Mouse (Mus musculus): ENCODE measurements around the gene Ralgds. TPM values are rescaled to one million over a fixed set of nuclear protein-coding genes. Genes with fewer than 3 reads are reported as not detected.
A peak's percentile ranks its signal among the peaks of the same experiment; 100 is the strongest.
"Not testable (repeated sequence)": the region's sequence is repeated elsewhere in the genome, so short reads cannot be mapped to it uniquely, and the experiment has no call there.

Ralgds gene
- polyA plus RNA-seq, 1 experiment from 2014 or later, result 44.8 TPM

DNA sequence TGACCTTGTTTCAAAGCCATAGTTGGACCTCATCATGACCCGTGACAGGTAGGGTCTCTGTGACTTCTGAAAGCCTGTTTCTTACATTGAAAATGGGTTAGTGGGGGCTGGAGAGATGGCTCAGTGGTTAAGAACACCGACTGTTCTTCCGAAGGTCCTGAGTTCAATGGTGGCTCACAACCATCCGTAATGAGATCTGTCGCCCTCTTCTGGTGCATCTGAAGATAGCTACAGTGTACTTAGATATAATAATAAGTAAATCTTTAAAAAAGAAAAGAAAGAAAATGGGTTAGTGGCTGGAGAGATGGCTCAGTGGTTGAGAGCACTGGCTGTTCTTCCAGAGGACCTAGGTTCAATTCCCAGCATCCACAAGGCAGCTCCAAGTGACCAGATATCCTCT is 1.3 kb upstream of the Ralgds start:
- H3K9me3 ChIP-seq (replicated peaks; ENCODE audit: control insufficient read depth, low read length); H3K4me3 ChIP-seq (ENCODE audit: low read depth, low read length); H3K4me1 ChIP-seq (ENCODE audit: control insufficient read depth, insufficient read depth, low read length); H3K9ac ChIP-seq (replicated peaks; ENCODE audit: low read length); H3K27ac ChIP-seq (replicated peaks; ENCODE audit: low read depth, low read length); H3K27me3 ChIP-seq (ENCODE audit: control insufficient read depth, insufficient read depth, low read length); DNase-seq (ENCODE audit: low spot score); H3K4me2 ChIP-seq (ENCODE audit: low read depth, low read length); ATAC-seq (replicated peaks; ENCODE audit: insufficient number of reproducible peaks, low FRiP score, low TSS enrichment, low read depth); H3K36me3 ChIP-seq (replicated peaks; ENCODE audit: control insufficient read depth, insufficient read depth, low read depth, low read length): not testable (repeated sequence)
- 52% methylated on average over 5 of the region's 5 CpGs for whole genome bisulfite sequencing

DNA sequence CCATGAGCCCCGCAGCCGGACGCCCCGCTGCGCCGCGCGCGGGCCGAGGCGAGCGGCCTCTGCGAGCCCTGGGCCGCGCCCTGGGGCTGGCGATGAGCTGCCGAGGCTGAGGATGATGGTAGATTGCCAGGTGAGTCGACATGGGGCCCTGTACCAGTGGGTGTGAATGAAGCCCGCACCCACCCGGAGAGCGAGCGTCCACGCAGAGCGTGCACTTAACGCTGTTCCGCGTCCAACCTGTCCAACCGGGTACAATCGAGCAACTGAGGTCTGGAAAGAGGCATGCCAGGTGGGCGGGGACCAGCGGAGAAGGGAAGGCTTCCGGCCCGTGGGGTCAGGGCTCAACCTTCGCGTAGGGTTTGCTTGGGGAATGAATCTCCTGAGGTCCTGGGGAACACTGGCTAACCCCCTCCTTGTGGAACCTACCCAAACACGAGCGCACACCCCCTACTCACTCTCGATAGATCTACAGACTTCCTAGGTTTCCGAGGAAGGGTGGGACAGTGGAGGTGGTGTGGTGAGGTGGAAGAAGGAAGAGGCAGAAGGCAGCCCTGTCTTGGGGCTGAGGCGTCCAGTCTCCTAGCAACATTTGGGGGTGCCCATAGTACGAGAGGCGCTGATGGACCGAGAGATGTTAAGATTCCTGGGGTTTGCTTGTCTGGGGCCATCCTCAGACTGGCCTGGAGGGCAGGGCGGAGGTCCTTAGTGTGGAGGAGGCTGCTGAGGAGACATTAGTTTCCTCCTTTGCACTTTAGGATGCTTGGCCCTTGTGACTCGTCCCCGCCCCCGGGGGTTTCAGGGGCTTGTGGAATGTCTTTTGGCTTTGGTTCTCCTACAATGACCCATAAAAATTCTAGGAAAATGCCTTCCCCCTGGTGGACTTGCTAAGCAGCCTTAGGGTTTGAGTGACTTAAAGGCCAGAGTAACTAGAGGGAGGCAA is 776 bp downstream of the Ralgds start:
- Histone ChIP-seq H3K27me3 (ENCODE audit: control insufficient read depth, insufficient read depth, low read length) (no peaks in the 10 kb centered on the region), H3K4me2 (ENCODE audit: low read depth, low read length) (peak overlapping the region; percentile 96), H3K4me1 (ENCODE audit: control insufficient read depth, insufficient read depth, low read length) (0 out of 2 replicates have a peak, but pooled peaks cover 2% of the 10 kb centered on the region), H3K36me3 (replicated peaks; ENCODE audit: control insufficient read depth, insufficient read depth, low read depth, low read length) (no peaks in the 10 kb centered on the region), H3K4me3 (ENCODE audit: low read depth, low read length) (peak overlapping the region; percentile 76), H3K9ac (replicated peaks; ENCODE audit: low read length) (peak overlapping the region; percentile 92), H3K9me3 (replicated peaks; ENCODE audit: control insufficient read depth, low read length) (no peaks in the 10 kb centered on the region), H3K27ac (replicated peaks; ENCODE audit: low read depth, low read length) (peak overlapping the region; percentile 47)
- DNase-seq (ENCODE audit: low spot score) (peak; percentile 48), ATAC-seq (replicated peaks; ENCODE audit: insufficient number of reproducible peaks, low FRiP score, low TSS enrichment, low read depth) (peak; percentile 27)
- 6% methylated on average over 47 of the region's 47 CpGs for WGBS

DNA sequence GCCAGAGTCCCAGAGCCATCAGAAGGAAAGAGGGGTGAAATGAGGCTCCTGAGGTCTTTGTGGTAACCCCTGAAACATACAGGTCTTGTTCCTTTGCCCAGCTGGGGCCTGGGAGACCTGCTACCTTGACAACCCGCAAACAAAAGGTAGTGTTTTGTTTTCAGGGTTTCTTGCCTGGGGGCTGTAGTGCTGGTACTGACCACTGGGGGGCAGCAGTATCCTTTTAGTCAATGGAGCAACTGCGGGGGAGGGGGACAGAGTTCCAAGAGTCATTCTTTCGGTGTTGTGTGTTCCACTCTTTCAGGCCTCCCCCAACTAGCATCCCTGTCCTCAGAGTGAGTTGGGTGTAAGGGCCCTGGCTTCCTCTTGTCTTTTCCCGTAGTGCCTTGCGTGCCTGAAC is 1.6 kb downstream of the Ralgds start:
- Histone ChIP-seq H3K27ac (replicated peaks; ENCODE audit: low read depth, low read length) (no peak overlapping the region), H3K4me1 (ENCODE audit: control insufficient read depth, insufficient read depth, low read length) (0 out of 2 replicates have a peak, but pooled peaks cover 2% of the 10 kb centered on the region), H3K4me3 (ENCODE audit: low read depth, low read length) (peak overlapping the region; percentile 76; the same call in 1 of the 2 replicates), H3K9me3 (replicated peaks; ENCODE audit: control insufficient read depth, low read length) (no peaks in the 10 kb centered on the region), H3K36me3 (replicated peaks; ENCODE audit: control insufficient read depth, insufficient read depth, low read depth, low read length) (no peaks in the 10 kb centered on the region), H3K9ac (replicated peaks; ENCODE audit: low read length) (no peak overlapping the region; the same call in 1 of the 2 replicates), H3K27me3 (ENCODE audit: control insufficient read depth, insufficient read depth, low read length) (no peaks in the 10 kb centered on the region), H3K4me2 (ENCODE audit: low read depth, low read length) (peak overlapping the region; percentile 96)
- ATAC-seq (replicated peaks; ENCODE audit: insufficient number of reproducible peaks, low FRiP score, low TSS enrichment, low read depth) (no peak), DNase-seq (ENCODE audit: low spot score) (peak; percentile 90)
- WGBS, result 13% methylated on average over 5 of the region's 5 CpGs

DNA sequence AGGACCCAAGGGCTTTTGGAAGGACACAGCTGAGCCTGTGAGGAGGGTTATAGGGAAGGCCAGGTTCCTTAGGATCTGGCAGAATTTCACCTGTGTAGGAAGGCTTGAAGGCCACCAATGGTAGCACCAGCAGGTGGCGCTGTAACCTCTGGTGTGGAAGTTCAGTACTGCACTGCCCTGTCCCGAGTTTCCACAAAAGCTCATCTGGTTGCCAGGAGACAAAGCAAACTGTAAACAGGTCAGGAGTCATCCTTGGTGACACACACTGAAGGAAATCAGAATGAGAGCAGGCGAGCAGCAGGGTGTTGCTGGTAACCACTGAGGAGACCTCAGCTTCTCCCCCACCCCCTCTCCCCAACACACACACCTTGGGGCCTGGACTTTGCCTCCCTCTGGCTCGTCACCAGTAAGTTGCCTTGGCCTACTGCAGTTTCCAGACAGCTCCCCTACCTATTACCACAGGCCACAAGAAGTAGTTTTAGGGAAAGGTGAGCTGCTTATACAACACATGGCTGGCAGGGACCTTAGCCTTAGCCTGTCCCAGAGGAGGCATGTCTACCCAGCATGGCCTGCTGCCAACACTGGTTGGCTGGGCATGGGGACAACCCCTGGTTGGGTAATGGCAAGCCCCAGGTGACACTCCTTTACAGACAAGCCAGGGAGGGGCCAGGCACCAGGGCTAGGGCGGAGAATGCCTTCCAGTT is 4.4 kb downstream of the Ralgds start:
- DNase-seq (ENCODE audit: low spot score), result peak; percentile 81
- H3K4me3 ChIP-seq (ENCODE audit: low read depth, low read length), result no peak overlapping the region
- no peak overlapping the region for H3K9ac ChIP-seq (replicated peaks; ENCODE audit: low read length)
- H3K27ac ChIP-seq (replicated peaks; ENCODE audit: low read depth, low read length), result no peak overlapping the region
- no peak overlapping the region for H3K4me2 ChIP-seq (ENCODE audit: low read depth, low read length)
- ATAC-seq (replicated peaks; ENCODE audit: insufficient number of reproducible peaks, low FRiP score, low TSS enrichment, low read depth), result no peak
- H3K36me3 ChIP-seq (replicated peaks; ENCODE audit: control insufficient read depth, insufficient read depth, low read depth, low read length), result no peaks in the 10 kb centered on the region
- H3K9me3 ChIP-seq (replicated peaks; ENCODE audit: control insufficient read depth, low read length), result no peaks in the 10 kb centered on the region
- 32% methylated on average over 5 of the region's 5 CpGs for WGBS
- no peaks in the 10 kb centered on the region for H3K27me3 ChIP-seq (ENCODE audit: control insufficient read depth, insufficient read depth, low read length)
- H3K4me1 ChIP-seq (ENCODE audit: control insufficient read depth, insufficient read depth, low read length), result 0 out of 2 replicates have a peak, but pooled peaks cover 2% of the 10 kb centered on the region

DNA sequence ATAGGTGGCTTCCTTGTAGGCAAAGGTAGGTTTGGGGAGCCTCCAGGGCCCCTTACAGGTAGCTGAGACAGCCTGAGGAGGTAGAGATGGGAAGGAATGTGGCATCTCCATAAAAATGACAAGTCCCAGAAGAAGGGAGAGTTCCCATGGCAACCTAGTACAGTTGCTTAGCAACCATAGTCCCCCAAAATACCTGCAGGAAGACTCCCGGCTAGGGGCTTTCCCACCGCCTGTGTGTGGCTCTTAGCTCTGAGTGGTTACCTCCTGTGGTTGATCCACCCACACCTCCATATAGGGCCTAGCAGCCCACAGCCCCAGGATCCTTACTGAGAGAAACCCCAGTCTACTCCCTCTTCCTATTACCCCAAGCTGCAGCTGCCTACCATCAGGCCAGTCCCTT is 5.3 kb downstream of the Ralgds start:
- no peak overlapping the region for H3K9ac ChIP-seq (replicated peaks; ENCODE audit: low read length)
- no peak overlapping the region for H3K4me2 ChIP-seq (ENCODE audit: low read depth, low read length)
- 45% methylated on average over 2 of the region's 2 CpGs for WGBS

DNA sequence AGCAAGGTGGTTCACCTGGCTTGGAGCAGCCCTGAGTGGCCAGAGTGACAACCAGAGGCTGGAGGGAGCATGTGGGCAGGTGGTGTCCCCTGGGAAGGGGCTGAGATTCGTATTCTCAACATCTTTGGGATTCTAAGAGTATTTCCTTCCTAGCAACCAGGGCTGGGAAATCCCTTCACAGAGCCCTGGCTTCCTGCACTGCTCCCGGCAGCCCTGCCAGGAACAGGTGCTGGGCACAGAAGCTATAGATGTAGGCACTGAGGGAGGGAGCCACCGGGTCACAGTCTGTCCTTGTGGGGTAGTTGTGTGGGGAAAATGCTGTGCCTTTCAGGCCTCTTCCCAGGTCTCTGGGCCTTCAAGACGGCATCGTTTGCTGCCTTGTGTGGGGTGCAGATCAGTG is 7.7 kb downstream of the Ralgds start:
- 67% methylated on average over 5 of the region's 5 CpGs for WGBS
- no peak overlapping the region for H3K27ac ChIP-seq (replicated peaks; ENCODE audit: low read depth, low read length)
- no peaks in the 10 kb centered on the region for H3K9me3 ChIP-seq (replicated peaks; ENCODE audit: control insufficient read depth, low read length)
- no peak overlapping the region for H3K4me3 ChIP-seq (ENCODE audit: low read depth, low read length)
- H3K9ac ChIP-seq (replicated peaks; ENCODE audit: low read length), result no peak overlapping the region
- no peak for ATAC-seq (replicated peaks; ENCODE audit: insufficient number of reproducible peaks, low FRiP score, low TSS enrichment, low read depth)
- no peaks in the 10 kb centered on the region for H3K36me3 ChIP-seq (replicated peaks; ENCODE audit: control insufficient read depth, insufficient read depth, low read depth, low read length)
- peaks cover 4% of the 10 kb centered on the region; the same call in 1 of the 2 replicates for H3K4me1 ChIP-seq (ENCODE audit: control insufficient read depth, insufficient read depth, low read length)
- DNase-seq (ENCODE audit: low spot score), result no peak
- H3K27me3 ChIP-seq (ENCODE audit: control insufficient read depth, insufficient read depth, low read length), result no peaks in the 10 kb centered on the region
- no peak overlapping the region for H3K4me2 ChIP-seq (ENCODE audit: low read depth, low read length)

More for the DNA sequence above, 5.3 kb downstream of the Ralgds start:
- no peak overlapping the region for H3K27ac ChIP-seq (replicated peaks; ENCODE audit: low read depth, low read length)
- DNase-seq (ENCODE audit: low spot score), result peak; percentile 23
- H3K27me3 ChIP-seq (ENCODE audit: control insufficient read depth, insufficient read depth, low read length), result no peaks in the 10 kb centered on the region
- no peaks in the 10 kb centered on the region for H3K36me3 ChIP-seq (replicated peaks; ENCODE audit: control insufficient read depth, insufficient read depth, low read depth, low read length)
- 0 out of 2 replicates have a peak, but pooled peaks cover 2% of the 10 kb centered on the region for H3K4me1 ChIP-seq (ENCODE audit: control insufficient read depth, insufficient read depth, low read length)
- ATAC-seq (replicated peaks; ENCODE audit: insufficient number of reproducible peaks, low FRiP score, low TSS enrichment, low read depth), result no peak
- no peaks in the 10 kb centered on the region for H3K9me3 ChIP-seq (replicated peaks; ENCODE audit: control insufficient read depth, low read length)
- no peak overlapping the region for H3K4me3 ChIP-seq (ENCODE audit: low read depth, low read length)

DNA sequence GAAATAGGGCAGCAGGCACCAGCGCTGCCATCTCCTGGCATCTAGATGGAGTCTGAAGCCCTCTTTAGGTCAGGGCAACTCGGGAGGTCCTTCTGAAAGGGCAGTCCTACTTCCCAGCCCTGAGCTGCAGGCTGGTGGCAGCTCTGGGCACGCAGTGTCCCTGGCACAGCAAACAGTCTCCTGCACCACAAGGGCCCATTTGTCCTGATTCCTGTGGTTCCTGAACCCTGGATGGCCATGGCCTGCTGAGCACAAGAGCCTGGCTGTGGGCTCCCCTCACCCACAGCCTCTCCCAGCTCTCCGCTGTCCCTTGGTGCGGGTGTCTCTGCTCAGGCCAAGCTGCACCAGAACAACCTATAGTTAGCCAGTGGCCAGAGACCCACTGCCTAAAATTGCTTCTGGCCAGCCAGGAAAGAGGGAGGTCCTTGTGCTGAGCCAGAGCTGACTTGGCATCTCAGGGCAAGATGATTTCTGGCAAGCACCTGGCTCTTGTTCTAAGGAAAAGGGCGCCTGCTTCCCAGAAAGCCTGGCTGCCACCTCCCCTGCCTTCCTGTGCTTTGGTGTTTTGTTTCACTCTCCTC is 8.7 kb downstream of the Ralgds start:
- ATAC-seq (replicated peaks; ENCODE audit: insufficient number of reproducible peaks, low FRiP score, low TSS enrichment, low read depth) (no peak), DNase-seq (ENCODE audit: low spot score) (no peak)
- no peak overlapping the region for H3K4me3 ChIP-seq (ENCODE audit: low read depth, low read length)
- H3K27me3 ChIP-seq (ENCODE audit: control insufficient read depth, insufficient read depth, low read length), result no peaks in the 10 kb centered on the region
- no peak overlapping the region for H3K9ac ChIP-seq (replicated peaks; ENCODE audit: low read length)
- H3K4me2 ChIP-seq (ENCODE audit: low read depth, low read length), result no peak overlapping the region
- WGBS, result 85% methylated on average over 6 of the region's 6 CpGs
- H3K4me1 ChIP-seq (ENCODE audit: control insufficient read depth, insufficient read depth, low read length), result peaks cover 8% of the 10 kb centered on the region; the same call in 1 of the 2 replicates
- H3K9me3 ChIP-seq (replicated peaks; ENCODE audit: control insufficient read depth, low read length), result no peaks in the 10 kb centered on the region
- H3K27ac ChIP-seq (replicated peaks; ENCODE audit: low read depth, low read length), result no peak overlapping the region
- H3K36me3 ChIP-seq (replicated peaks; ENCODE audit: control insufficient read depth, insufficient read depth, low read depth, low read length), result no peaks in the 10 kb centered on the region

Data from embryonic facial prominence, embryonic 11.5 days (tissue).